Mouse (Mus musculus) gastrocnemius, postnatal 25 days (tissue): Measurements from ENCODE around the gene Stpg3. TPM values are rescaled to one million over a fixed set of nuclear protein-coding genes. Genes with fewer than 3 reads are reported as not detected.

Source experiments
- DNase-seq: peaks from one replicate; pipeline ENCODE4 v3.0.0; 2022
- total RNA-seq, 2 experiments: library from RNA; stranded (reverse); gene quantifications; 1 replicate in 1 of 2; 2 replicates in 1 of 2; pipeline ENCODE4 v1.2.3; 2021

Gene Stpg3
- total RNA-seq, 2 experiments from 2014 or later, result not detected

DNA sequence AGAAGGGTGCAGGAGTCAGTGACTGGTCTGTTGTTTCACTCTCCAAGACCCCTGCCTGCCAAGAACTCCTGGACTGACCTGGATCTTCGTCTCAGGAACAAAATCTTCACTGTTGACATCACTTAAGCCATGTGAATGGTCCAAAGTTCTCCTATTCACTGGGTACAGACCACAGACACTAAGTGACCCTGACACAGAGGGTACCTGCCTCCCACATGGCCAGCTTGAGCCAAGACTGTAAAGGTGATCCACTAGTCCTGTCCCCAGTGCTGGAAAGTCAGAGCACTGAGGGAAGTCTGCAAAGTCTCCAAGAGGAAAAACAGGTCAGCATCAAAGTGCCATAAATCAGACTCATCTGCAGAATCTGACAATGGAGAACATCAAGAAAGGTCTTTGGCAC lies 6.8 kb downstream of the Stpg3 start:
- no peak for DNase-seq

DNA sequence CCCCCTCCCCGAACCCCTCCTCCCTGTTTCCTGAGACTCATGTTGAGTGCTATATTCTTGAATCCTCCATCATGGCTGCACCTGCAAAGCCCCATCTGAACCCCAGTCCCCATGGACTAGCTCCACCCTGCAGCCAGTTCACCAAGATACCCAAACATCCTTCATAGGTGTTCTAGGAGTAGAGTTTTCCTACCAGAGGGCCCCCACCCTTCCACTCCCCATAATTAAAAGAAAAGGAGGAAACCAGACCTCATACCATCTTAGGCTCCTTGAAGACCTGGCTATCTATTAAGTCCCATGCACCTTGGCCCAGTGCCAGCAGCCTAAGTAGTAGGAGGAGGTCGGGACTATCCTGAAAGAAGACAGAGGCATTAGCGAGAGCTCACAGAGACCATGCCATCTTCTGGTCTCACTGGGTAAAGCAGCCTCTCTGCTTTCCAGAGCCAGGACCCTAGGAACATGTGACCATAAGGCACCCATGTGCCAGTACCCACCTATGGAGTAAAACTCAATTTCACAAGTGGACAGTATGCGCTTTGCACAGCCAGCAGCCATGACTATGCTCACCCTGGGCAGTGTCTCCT lies 10.7 kb downstream of the Stpg3 start:
- no peak for DNase-seq

DNA sequence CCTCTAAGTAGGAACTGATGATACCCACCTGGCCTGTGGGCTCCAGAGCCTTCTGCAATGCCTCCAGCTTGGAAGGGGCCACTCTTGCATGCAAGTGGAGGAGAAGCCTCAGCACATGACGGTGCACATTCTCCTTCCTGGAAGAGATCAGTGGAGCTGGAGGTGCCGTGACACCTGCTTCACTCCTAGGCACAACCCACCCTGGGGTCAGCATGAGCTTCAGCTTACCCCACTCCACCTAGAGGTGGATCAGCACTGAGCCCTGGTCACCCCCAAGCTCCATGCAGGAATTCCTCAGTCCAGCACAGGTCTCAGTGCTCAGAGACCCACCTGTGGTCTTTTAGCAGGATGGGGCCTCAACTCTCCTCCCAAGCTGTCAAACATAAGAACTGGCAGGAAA lies 13.8 kb downstream of the Stpg3 start:
- DNase-seq, result no peak

GRCm38 (mm10) chr2:25197946-25198345 lies 16.5 kb downstream of the Stpg3 start:
- no peak for DNase-seq

- DNase-seq, result no peak
These were observed 17.2 kb downstream of the Stpg3 start for GRCm38 (mm10) chr2:25197191-25197590.

GRCm38 (mm10) chr2:25196172-25196954 lies 18.1 kb downstream of the Stpg3 start, which contains the start of gene Tor4a:
Gene Tor4a (minus strand): TSS chr2:25196886.
- DNase-seq, result peak; percentile 78

GRCm38 (mm10) chr2:25195211-25196156 lies 19.0 kb downstream of the Stpg3 start:
- DNase-seq, result no peak

DNA sequence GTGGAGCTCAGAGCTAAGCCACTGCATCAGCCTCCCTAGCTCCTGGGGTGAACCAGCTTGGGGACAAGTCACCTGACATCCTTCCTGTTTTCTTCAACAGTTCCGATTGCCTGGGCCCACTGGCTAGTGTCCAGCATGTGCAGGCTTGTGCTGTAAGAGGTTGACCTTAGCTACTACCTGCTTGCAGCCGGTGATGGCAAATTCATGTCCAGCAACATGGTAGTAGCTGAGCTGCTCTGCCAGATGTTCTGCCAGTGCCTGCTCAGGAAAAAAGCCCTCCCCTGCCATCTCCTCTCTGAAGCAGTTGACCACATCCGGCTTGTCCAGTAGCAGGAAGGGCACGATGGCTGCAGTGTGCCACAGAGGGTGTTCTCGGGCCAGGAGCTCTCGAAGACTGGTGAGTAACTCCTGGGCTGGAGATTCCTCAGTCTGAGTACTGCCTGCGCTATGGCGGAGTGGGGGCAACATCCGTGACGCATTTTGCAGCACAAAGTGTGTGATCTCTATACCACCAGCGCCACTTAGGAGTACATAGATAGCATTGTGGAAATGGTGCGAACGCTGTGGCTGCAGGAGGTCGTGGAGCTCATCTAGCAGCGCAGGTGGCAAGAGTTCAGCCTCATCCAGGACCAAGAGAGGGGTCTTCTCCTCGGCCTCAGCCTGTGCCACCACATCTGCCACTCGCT lies 19.8 kb downstream of the Stpg3 start:
- DNase-seq, result no peak

DNA sequence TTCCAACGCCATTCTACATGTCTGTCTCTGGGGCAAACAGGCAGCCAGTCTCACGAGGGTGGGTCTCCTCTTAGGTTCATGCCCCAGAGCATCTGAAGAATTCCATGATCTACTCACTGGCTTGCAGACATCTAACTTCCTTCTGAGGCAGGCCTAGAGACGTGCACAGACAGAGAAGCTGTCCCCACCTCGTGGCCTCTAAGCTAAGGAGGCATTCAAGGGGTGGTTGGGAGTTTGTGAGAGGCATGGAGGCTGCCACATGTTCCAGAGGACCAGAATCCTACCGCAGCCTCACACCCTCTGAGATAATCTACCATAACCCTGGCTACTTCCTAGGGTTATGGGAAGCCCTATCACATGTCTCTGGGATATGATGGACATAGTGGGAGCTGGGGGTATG lies 20.4 kb downstream of the Stpg3 start:
- no peak for DNase-seq

- peak; percentile 79 for DNase-seq
These were observed 21.1 kb downstream of the Stpg3 start for GRCm38 (mm10) chr2:25193330-25193770.

- no peak for DNase-seq
These were observed 26.6 kb downstream of the Stpg3 start for GRCm38 (mm10) chr2:25187841-25188240.

DNA sequence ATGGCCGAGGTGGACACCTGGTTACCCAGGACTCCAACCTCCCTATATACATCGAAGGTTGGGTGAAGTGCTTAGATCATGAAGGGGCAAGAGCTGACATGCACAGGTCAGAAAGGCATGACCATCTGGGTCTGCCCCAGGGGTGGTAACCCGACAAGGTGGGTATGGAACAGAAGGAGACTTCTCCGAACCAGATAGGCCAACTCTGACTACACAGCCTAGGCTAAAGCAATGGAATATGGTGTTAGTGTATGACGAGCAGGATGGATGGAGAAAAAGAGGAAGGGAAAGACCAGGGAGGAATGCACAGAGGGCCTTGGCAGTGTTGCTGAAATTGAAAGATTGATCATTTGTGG lies 27.9 kb downstream of the Stpg3 start:
- DNase-seq, result no peak

DNA sequence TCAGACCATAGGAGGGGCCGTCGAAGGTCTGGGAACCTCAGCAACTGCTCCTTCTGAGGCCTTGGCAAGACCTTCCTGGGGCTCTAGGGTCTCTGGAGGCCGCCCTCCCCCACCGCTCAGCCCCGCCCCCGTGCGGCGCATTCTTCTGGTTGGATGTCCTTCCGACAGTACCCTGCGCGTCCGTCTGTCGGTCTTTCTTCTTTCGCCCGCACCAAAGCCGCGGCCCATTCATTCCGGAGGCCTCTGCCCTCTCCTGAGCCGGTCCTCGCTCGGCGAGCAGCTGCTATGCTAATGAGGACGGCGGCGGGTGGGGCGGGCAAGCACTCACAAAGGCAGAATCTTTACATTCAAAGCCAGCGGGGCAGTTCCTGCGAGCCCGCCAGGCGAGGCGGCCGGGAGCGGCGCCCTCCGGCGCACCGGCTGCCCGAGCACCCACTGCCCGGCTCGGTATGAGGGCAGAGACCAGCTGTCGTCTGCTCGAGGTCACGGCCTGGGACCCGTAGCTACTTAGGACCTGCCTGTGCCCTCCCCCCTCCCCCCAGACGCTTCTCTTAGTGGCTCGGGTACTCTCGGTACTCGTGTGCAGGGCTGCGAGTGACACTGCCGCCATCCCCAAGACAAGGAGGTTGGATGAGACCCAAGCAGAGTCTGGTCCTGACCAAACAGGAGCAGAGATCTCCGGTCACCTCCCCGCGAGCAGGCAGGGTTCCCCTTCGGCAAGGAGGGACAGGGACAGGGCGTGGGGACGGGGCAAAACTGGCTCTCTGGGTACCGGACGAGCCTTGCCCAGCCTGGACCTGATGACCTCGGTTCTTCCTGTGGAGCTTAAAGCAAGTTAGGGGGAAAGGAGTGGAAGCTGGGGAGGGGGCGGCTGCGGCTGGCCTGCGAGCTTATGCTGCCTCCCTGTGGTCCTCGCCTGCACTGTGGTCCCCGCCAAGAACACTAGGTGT lies 28.5 kb downstream of the Stpg3 start:
- DNase-seq, result peak; percentile 43

DNA sequence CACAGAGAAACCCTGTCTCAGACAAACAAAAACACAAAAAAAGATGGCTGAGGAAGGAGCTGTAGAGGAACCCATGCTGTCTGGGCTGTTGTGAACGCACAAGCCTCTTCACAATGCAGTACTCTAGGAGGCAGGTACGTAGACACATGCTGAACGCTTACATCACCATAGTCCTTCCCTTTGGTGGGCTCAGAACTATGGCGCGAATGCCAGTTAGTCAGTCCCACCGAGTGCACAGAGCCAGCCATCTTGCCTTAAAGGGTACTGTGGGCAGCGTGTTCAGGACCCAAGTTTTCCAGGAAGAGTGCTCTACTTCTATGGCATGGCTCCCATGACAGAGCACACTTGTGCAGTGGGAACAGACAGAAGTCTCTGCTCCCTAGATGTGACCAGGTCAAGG lies 29.9 kb downstream of the Stpg3 start:
- no peak for DNase-seq

- DNase-seq, result peak; percentile 3
These were observed 31.1 kb downstream of the Stpg3 start for GRCm38 (mm10) chr2:25183336-25183735.

DNA sequence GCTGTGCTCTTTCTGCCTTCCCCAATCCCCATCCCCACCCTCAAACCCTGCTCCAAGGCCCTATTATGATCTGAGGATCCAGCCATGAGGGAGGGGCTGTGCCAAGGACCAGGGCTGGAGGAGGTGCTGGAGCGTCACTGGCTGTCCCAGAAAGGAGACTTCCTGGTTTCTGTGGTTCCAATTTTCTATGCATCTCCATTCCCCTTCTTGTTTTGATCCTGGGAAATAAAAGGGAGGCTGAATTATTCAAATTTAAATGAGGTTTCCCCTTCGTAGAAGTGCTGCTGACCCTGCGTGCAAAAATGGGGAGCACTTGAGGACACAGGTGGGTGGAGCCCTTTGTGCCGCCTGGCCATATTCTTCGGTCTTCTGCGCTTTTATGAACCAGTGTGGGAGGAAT lies 31.8 kb downstream of the Stpg3 start:
- DNase-seq, result no peak

DNA sequence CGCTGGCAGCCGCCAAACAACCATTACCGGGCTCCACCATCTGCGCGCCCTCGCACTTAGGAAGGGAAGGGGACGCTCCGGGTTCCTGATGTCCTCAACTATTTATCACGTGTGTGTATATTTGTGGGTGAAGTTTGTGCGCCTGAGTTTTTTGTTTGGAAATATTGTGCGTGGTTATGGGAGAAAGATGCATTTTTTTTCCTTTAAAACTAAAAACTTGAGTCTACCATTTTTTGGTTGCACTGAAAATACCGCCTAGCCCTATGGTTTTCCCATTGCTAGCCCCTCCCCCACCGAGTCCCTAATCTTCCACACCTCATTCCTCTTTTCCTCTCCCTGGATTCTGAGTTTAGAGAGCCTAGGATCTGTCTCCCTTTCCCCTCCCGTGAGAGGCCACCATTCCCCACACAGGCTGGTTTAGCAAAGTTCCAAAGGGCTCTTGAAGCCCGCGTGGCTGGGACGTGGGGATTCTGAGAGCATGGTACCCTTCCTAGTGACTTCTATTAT lies 32.5 kb downstream of the Stpg3 start:
- DNase-seq, result no peak

GRCm38 (mm10) chr2:25180973-25181890 lies 33.2 kb downstream of the Stpg3 start:
- DNase-seq, result no peak

- DNase-seq, result peak; percentile 92
These were observed 33.9 kb downstream of the Stpg3 start, which contains the start of gene Nrarp for GRCm38 (mm10) chr2:25180478-25180903. Gene Nrarp (plus strand): TSS chr2:25180758.
